Mouse (Mus musculus) lung, adult 18-20 months (tissue): Measurements from ENCODE around the gene Ankrd13b.
"Not testable (repeated sequence)": the region's sequence is repeated elsewhere in the genome, so short reads cannot be mapped to it uniquely, and the experiment has no call there.

Experiments
- DNase-seq, 2 experiments: peaks; one replicate each; pipeline ENCODE4 v3.0.0; 2022; ENCODE audit warnings: mixed read lengths in 2 of 2

Ankrd13b gene

GRCm38 (mm10) chr11:77489591-77490235 lies at the start of gene Ankrd13b:
Ankrd13b (minus strand) TSS chr11:77489678.
- DNase-seq = peak; percentile 66 to 71

DNA sequence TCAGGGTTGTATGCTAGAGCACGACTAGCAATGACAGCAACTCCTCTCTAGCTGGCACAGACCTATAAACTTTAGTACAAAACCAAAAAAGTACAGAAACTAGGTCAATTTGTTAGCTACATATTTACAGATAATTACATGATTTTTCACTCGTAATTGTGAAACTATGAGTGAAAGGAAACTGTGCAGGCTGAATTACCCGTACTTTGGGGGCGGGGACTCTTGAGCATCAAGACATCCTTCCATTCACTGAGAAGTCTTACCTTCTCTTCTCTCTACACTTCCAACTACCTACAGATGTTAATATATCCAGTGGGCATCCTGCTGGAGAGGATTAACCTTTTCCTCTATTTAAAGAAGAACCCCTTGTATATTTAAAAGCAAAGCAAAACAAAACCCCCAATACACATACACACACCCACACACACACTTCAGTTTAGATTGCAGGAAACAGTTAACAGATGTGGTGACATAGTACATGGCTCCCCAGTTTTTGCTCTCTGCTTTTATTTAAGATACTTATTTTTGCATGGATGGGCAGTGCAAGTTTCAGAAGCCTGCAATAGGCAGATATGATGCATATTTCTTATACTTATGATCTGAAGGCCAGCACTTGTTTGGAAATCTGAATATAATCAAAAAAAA lies 42.8 kb upstream of the Ankrd13b start:
- DNase-seq = no peak

DNA sequence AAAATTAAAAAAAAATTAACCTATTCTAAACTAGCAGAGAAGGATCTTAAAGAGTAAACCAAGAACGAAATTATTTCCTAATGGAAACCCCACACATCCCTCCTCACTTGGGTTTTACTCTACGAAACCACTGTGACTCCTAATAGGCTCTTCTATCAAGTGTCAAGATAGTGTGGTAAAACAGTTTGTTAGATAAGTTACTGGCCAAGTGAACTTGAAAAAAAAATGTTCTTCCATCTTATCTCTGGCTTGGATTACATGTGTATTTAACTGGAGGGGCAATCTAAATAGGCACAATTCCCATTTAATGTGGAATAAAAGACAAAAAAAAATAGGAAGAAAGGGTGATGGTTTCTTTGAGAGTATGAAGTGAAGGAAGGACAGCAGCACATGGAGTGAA lies 41.4 kb upstream of the Ankrd13b start:
- DNase-seq = no peak

DNA sequence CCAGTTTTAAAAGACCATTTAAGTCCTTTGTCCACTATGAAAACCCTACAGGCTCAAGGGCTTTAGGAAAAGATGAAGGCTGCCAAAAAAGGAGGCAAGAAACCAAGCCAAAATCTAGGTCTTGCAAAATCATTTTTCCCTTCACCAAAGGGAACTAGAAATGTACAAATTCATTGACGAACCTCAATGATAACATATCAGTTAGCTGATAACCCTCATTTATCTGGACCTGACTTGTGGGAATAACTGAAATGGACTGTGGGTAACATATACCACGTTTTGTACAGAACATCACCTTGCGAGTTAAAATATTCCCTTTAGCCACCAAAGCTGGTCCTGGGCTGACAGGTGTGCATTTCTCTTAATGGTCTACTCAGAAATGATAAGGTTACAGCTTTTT lies 40.2 kb upstream of the Ankrd13b start:
- DNase-seq = no peak

DNA sequence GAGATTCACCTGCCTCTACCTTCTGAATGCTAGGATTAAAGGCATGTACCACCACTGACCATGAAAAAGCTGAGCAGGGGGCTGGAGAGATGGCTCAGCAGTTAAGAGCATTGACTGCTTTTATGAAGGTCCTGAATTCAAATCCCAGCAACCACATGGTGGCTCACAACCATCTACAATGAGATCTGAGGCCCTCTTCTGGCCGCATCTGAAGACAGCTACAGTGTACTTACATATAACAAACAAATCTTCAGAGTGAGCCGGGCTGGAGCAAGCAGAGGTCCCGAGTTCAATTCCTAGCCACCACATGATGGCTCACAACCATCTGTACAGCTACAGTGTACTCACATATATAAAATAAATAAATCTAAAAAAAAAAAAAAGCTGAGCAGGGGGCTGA lies 38.9 kb upstream of the Ankrd13b start:
- DNase-seq = not testable (repeated sequence)

- DNase-seq = no peak
Measured at GRCm38 (mm10) chr11:77525804-77526486, 36.5 kb upstream of the Ankrd13b start.

DNA sequence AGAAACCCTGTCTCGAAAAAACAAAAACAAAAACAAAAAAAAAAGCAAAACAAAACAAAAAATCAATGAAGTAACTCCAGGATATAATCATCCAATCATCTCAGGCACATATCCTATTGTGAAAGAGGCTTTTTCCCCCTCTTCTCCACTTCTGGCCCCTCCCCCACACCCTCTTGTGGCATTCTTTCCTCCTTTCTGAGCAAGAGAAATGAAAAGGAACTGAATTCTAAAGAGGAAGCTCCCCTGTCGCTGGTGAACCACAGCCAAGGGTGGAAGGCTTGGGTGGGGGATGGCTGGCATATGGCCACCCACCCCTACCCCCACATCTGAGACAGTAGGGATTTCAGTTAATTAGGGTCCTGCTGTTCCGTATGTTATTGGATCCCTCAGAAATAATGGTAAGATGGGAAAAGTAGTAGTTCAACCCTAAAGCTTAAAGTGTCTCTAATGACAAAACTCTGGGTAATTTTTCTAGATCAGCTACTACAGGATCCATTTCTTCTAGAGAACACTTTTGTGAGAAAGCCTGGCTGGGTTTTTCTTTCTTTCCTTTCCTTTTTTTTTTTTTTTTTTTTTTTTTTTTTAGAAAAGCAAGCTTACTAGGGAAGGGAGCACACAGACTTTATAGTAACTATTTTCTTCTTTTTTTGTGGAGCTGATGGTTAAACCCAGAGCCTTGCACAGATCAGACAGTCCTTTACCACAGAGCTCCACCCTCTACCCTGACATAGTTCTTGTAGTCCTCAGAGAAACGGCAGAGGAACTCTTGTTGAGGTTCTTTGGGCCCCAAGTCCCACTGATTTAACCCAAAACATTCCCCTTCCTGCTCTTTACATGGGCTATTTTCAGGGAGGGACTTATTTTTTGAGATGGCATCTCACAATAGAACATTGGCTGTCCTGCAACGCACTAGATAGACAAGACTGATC lies 31.4 kb upstream of the Ankrd13b start:
- DNase-seq = peak; percentile 59 to 60

- peak; percentile 65 to 73 for DNase-seq
Measured at GRCm38 (mm10) chr11:77519043-77519442, 29.6 kb upstream of the Ankrd13b start, which contains the start of gene Gm10392. Gm10392 (minus strand) TSS chr11:77519198.

DNA sequence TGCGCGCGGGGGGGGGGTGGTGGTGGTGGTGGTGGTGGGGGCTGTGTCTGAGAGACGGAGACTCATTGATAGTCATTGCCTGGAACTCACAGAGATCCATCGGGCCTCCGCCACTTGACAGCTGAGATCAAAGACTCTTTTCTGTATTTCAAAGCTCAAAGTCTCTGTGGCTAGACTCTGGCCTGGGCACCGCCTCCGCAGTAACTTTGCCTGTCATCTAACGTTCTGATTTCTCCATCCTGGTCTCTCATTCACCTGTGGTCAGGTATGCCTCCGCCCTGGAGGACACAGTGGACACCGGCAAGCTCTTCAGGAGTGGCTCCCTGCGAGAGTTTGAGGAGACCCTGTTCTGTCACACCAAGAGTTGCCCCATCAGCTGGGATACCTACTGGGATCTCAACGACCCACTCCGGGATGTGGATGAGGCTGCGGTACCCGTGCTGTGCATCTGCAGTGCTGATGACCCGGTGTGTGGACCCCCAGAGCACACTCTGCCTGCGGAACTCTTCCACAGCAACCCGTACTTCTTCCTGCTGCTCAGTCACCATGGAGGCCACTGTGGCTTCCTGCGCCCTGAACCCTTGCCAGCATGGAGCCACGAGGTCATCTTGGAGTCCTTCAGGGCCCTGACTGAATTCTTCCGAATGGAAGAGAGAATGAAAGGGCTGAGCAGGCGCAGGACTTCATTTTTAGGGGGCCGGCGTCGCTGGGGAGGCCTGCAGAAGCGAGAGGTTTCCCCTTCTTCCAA lies 28.7 kb upstream of the Ankrd13b start:
- DNase-seq = no peak

GRCm38 (mm10) chr11:77516553-77517425 lies 27.3 kb upstream of the Ankrd13b start:
- no peak for DNase-seq

DNA sequence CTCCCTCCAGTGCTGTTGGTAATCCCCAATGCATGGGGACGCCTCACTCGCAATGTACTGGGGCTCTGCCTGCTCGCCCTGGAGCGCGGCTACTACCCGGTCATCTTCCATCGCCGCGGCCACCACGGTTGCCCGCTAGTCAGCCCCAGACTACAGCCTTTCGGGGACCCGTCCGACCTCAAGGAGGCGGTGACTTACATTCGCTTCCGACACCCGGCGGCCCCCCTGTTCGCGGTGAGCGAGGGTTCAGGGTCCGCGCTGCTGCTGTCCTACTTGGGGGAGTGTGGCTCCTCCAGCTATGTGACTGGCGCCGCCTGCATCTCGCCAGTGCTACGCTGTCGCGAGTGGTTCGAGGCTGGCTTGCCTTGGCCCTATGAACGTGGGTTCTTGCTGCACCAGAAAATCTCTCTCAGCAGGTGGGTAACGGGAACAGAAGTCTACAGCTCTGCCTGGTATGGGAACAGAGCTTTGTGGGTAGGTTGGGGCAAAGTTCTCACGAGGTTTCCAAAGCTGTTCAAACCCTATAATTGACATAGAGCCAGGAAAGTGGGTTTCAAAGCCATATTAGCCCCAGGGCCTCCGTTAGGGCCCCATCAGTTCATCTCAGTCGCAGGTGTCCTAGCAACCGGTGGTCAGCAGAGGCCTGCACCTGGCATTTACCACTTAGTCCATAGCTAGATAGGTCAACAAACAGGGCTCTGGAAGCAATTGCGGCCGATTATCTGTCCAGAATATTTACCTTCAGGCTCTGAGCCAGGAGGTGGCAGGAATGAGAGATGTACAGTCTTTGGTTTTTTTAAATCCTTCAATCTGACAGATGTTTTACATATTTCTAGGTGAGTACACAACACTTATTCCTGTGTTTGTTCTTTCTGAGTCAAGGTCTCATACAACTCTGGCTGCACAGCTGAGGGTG lies 26.4 kb upstream of the Ankrd13b start, which contains the start of gene Trp53i13:
Gene Trp53i13, minus strand, starts transcription at position 344 of the 916 bp plus-strand sequence.
- DNase-seq = no peak

DNA sequence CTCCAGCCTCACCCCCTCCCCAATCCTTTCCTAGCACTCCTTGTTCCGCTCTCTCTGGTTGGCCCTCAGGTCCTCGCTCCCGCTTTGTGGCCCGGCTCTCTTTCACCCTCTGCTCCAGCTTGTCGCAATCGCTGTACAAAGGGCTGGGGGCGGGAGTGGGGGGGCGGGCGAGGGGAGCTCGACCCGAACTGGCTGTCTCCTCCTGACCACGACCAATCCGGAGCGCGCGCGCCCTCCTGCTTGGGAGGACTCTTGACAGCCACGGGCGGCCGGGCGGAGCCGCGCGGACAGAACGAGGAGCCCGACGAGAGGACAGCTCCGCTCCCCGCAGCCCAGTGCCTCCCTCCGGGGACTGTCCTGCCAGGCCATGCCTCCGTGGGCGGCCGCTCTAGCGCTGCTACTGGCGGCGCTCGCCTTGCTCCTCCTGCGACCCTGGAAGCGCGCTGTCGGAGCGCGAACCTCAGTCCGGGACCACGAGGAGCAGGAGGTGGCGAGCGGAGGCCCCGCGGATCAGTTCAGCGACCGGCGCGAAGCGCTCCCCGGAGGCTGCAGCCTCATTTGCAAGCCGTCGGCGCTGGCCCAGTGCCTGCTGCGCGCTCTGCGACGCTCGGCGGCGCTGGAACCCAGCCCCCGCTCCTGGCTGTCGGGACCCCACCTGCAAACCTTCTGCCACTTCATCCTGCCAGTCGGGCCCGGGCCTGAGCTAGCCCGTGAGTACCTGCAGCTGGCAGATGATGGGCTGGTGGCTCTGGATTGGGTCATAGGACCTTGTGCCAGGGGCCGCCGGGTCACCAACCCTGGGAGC lies 25.6 kb upstream of the Ankrd13b start, which contains the start of gene Abhd15:
Gene Abhd15, plus strand, starts transcription at position 290 of the 805 bp plus-strand sequence.
- DNase-seq = peak; percentile 88 to 91

- DNase-seq = no peak
Measured at GRCm38 (mm10) chr11:77514281-77514831, 24.9 kb upstream of the Ankrd13b start.

DNA sequence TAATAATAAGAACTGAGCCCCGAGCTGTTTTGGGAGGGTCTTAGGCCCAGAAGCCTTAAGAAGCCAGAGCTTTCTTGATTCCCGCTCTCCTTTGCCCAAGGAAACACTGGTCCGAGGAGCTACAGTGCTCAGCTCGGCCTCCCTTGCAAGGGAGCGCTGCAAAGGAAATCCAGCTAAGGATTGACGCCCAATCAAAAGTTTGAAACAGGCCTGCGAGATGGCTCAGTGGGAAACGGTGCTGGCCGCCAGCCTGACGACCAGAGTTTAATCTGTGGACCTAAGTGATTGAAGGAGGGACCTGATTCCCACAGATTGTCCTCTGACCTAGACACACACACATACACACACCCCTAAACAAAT lies 24.3 kb upstream of the Ankrd13b start:
- DNase-seq = no peak

DNA sequence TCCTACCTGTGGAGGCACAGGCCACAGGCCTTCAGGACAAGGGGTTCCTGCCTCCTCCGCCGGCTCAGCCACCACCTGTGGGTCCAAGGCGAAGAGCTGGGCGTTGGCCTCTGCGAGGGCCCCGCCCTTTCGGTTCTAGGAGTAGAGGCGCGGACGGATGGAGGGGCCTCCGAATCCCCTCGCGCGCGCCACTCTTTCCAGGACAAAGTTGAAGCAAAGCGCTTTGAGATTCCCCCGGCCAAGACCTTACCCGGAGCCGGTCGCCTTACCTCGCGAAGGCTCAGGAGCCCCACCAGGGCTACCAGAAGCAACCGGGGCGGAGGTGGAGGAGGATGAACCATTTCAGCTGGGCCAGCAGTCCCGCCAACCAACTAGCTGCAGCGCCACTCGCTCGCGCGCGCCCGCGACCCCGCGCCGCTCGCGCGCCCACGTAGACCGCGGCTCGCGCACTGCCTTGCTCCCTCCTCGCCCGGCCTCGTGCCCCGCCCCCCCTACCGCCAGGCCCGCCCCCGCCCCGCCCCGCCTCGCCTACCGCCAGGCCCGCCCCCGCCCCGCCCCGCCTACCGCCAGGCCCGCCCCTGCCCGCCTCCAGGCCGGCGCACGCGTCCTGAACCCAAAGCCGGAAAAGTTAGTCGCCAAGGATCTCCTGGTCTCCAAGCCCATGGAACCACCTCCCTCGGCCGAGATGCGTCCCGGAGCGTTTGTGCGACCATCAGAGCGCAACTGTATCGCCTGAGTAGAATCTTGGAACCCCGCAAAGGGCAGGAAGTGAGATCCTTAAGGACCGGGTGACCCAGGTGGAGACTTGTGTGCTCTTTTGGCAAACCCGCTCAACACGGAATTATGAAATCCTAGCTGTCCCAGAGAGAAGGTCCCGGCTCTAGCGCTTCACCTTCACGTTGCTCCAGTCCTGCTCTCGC lies 23.7 kb upstream of the Ankrd13b start:
- DNase-seq = peak; percentile 86 to 87

GRCm38 (mm10) chr11:77511336-77511735 lies 21.9 kb upstream of the Ankrd13b start:
- no peak for DNase-seq
